Mouse (Mus musculus) liver, adult 2 months (tissue): Measurements from ENCODE around the gene Cstf3.

ENCODE experiments used
- CTCF ChIP-seq: fragments of 200-500 bp; IDR thresholded peaks from 2 replicates; pipeline ENCODE4 v1.5.1; 2011; ENCODE audit warnings: low read depth, low read length, control low read depth
- POLR2A ChIP-seq: fragments of 200-500 bp; IDR thresholded peaks from 2 replicates; pipeline ENCODE4 v1.6.1; 2011; ENCODE audit warnings: low read length, control low read depth; ENCODE audit not compliant: insufficient read depth; ENCODE audit errors: extremely low read depth

- TF ChIP-seq CTCF, result no peak
- no peak for TF ChIP-seq POLR2A
Measured at GRCm38 (mm10) chr2:104578836-104579604, 11.3 kb upstream of the Cstf3 start.
